Mouse (Mus musculus): ENCODE measurements around the gene Atp4b. TPM values are rescaled to one million over a fixed set of nuclear protein-coding genes. Genes with fewer than 3 reads are reported as not detected.

The Atp4b gene
- total RNA-seq (2021) = not detected
- long read RNA-seq, experiment 1 = 0 reads
- long read RNA-seq, experiment 2 = 0 reads

DNA sequence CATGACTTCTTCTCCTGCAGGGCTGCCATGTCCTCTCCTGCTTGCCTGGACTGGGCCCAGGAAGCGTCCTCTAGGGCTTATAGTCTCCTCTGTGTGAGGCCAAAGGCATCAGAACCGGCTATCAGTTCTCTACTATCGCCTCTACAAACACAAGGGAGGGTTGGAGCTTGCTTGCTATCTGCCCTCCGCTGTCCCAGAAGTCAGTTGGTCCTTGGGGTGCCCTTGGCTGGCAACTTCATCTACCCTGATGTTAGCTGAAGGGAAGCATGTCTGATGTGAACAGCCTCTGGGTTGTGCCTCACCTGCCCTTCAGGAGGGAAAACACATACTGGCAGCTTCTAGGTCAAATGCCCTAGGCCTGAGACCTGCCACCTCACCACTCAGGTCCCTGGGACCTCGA, at the start of gene Atp4b:
Gene Atp4b (minus strand): TSS at position 101 of the 400 bp plus-strand sequence.
- no peak for DNase-seq

DNA sequence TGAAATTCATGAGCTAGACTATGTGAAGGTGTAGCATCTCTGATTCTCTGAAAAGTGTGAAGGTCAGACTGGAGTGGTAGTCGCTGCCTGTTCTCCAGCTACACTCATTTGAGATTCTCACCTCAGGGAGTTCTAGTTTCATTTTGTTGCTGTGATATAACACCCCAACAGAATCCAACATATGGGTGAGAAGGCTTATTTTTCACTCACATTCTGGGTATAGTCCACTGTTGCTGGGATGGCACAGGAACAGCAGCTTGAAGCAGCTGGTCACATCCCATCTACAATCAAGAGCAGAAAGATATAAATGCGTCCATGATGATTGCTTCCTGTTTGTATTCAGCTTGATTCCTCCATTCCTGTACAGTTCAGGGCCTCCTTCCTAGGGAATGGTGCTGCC, 45.5 kb upstream of the Atp4b start:
- DNase-seq = no peak

DNA sequence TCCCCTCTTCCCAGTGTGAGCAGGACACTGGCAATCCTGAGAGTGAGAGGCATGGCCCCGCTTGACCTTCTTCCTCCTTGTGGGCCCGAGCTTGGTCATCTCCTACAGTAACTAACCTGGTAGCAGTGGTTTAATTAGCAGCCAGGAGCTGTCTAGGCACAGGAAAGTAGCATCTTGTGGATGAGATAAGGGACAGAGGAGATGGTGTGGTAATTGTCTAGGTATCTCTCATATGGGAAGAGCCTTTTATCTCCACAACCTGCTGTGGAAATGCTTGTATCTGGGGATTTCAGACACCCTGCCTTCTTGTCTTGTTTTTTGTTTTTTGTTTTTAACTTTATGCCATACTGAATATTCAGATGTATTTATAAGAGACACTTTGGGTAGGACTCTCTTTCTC, 40.9 kb upstream of the Atp4b start:
- DNase-seq = no peak

DNA sequence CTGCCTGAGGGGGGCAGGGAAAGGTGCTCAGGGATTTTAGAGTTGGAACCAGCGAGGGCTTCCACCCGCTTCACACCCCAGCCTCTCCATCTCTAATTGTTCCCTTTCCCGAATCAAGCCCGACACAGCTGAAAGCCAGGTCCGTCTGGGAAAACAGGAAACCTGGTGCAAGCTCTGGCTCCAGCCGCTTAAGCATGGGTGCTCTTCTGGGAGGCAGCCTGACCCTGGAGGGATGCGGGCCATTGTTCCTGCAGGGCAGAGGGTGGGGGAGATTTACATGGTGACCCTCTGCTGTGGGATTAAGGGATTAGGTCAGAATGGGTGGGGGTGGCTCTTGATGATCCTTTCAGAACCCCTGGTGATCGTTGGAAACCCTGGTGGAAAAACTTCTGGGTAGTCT, 39.4 kb upstream of the Atp4b start:
- DNase-seq = no peak

DNA sequence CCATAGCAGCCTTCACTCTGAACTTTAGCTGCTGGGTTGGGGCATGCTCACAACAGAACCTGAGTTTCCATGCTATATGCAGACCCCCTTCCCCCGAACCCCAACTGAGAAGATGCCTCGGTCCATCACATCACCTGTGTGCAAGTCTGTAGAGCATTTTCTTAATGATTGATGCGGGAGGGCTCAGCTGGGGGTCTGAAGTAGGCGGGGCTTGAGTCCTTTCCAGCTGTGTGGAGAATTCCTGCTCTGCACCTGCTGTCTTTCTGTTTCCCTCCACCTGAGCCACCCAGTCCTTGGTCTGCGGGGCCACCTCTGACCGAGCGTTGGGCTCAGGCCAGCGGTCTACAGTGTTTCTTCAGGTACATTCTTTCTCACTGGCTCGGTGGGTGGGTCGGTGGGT, 38.3 kb upstream of the Atp4b start, which contains the start of gene Tmem255b:
Gene Tmem255b (plus strand): TSS at position 301 of the 400 bp plus-strand sequence.
- no peak for DNase-seq

DNA sequence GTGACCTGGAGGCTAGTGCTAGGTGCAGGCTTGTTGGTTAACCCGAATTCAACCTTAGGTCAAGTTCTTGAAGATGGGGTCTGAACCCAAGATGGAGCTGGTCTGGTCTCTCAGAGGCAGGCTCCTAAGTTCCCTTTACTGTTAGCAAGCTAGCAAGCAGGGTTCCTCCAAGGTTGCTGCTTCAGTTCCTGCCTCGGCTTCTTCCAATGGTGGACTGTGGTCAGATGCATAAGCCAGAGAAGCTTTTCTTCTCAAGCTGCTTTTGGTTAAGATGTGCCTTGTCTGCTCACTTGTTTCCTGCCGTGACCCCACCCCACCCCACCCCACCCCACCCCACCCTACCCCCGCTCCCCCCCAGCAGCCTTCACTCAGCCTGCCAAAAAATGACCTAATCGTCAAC, 36.5 kb upstream of the Atp4b start:
- DNase-seq = no peak

DNA sequence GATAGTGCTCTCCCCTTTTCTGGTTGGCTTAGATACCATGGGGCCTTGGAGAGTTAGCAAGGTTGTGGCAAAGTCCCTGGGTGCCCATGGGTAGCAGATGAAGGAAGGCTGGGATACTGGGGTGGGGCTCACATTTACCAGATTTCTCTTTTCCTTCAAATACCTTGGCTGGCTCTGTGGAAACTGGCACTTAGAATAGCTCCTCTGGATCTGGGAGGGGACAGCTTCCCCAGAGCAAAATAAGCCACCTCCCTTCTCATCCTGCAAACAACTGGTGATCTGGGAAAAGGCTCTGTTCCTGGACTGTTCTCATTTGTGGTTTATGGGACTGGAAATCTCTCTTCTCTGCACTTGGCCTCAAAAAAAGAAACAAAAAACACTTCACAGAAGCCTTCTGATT, 34.2 kb upstream of the Atp4b start:
- no peak for DNase-seq

DNA sequence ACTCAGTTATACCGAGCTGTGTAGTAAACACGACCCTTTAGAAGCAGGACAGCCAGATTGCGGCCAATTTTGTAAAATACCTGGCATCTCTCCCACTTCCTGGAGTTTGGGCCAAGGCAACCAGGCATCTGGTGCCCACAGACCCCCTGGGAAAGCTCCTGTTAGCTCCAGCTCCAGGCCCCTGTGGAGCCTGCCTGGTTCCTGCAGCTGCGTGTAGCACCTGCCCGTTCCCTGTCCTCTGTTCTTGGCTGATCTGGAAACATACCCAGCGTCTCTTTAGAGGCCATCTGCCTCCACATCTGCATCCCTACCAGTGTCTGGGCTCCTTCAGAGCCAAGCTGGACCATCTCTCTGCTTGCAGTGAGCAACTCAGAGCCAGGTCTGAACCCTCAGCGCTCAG, 33.8 kb upstream of the Atp4b start:
- no peak for DNase-seq

DNA sequence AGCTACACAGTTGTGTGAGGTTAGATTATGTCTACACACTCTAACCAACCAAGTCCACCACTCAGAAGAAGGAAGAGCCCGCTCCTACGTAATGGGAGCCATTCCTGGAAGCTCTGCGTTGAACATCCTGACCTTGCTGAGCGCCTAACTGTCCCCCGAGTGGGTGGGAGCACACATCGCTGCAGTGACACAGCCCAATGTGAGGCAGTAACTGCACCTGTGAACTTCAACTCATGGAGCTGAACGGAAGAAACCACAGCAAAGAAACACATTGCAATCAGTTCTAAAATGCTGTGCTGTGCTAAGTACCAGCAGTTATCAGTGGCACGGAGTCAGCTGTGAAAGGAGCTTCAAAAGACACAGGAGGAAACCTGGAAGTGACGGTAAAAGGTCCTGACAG, 31.5 kb upstream of the Atp4b start:
- no peak for DNase-seq

DNA sequence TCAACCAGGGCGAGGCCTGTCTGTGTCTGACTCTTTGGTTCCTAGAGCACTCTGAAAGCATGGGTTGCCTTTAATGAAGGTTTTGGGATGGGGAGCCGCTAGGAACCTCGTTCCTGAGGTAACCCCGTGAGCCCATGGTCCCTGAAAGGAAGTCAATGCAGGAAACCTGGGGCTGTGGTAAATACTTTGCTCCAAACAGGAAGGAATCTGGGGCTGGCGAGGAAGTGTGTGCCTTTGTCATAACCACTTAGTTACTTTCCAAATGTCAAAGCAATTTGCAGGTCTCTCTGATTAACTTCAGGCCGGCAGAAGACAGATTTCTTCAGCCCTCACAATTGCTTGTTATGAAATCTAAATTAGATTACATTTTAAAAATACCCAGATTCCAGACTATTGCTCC, 30.7 kb upstream of the Atp4b start:
- DNase-seq = no peak

DNA sequence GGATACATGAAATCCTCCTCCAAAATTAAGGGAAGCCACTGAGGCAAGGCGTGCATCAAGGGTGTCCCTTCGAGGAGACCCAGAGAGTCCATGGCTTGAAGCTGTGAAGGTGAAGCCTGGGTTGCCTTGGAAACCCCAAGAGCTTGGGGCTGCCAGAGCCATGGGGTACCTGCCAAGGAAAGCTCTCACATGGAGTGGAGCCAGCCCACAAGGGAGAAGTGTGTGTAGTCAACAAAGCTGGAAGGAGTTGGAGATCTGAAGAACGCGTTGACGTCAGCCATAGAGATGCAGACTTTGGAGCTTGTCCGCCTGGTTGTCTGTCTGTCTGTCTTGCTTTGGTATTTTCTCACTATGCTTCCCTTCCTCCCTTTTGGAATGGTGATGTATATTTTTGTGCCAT, 24.3 kb upstream of the Atp4b start:
- DNase-seq = no peak

DNA sequence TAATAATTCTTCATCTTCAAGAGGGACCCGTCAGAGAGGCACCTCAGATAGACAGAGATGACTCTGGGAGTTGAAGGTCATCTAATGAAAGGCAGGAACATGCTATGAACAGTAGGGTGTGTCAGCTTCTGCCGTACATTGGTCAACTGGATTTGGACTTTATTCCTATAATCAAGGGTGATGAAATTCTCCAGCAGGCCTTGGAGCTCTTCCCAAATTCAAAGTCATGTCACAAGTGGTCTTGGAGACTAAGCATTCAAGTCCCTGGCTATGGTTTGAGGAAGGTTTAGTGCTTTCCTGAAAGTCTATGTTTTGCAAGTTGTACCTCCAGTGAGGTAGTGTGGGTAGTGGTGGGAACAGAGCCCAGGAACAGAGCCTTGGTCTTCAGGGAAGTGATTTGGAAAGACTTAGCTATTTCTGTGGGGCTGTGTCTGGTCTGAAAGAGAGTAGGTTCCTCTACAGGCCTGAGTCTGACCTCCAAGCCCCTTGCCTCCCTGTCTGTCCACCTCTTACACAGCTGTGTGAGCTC, 22.6 kb upstream of the Atp4b start:
- no peak for DNase-seq

DNA sequence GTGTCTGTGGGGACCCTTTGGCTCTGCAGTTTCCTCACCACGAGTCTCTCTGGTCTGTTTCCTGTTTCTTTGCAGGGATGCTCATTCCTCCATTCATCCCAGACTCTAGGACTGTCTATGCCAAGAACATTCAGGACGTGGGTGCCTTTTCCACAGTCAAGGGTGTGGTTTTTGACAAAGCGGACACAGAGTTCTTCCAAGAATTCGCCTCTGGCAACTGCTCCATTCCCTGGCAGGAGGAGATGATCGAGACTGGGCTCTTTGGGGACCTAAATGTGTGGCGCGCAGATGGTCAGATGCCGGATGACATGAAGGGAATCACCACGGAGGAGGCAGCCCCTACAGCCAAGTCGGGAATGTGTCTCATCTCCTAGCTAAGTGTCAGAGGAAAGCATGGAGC, 19.3 kb upstream of the Atp4b start:
- DNase-seq = peak; percentile 74

DNA sequence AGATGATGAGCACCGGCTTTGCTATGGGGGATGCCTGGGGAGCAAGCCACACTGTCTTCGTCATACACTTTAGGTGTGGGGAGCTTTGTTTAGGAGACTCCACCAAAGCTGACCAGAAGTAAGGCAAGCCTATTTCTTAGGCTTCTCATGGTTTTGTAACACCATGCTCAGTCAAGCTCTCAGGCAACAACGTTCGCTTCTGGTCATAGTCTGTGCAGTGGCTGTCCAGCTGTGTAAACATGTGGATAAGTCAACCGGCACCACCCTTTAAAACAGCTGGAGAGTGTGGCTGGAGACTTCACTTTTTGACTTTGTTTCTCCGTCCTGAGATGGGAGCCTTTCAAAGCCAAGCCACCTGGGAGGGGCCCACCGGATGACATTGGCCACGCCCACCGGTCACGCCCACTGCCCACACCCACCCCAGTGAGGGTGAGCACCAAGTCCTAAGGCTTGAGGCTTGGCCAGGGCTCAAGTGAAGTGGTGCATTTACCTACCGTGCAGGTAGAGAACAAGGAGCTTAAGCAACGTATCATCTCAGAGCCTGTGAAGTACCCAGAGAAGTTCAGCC, 17.3 kb upstream of the Atp4b start:
- DNase-seq = no peak

DNA sequence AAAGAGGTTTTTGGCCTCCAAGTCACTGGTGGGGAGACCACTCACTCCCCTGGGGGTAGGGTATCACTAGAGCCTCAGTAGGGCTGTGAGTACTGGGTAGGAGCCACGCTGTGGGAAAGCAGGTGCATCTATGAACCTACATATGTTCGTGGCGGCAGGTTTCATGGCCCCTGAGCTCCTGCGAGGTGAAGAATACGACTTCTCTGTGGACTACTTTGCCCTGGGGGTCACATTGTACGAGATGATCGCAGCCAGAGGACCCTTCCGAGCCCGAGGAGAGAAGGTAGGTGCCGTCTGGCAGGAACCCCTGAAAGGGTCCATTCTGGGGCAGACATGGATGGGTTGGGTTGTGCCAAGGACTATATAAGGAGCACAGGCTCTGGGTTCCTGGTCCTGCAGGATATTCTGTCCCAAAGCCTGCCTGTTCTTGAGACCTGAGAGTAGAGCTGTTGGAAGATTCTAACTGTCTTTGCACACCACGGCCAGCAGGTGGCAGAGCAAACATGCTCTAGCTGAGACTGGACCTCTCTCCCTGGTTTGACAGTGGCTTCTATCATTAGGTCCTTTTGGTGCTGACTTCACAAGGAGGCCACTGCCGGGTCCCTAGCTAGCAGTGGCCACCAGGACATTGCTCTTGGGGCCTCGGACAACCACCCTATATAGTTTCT, 16.4 kb upstream of the Atp4b start:
- no peak for DNase-seq

DNA sequence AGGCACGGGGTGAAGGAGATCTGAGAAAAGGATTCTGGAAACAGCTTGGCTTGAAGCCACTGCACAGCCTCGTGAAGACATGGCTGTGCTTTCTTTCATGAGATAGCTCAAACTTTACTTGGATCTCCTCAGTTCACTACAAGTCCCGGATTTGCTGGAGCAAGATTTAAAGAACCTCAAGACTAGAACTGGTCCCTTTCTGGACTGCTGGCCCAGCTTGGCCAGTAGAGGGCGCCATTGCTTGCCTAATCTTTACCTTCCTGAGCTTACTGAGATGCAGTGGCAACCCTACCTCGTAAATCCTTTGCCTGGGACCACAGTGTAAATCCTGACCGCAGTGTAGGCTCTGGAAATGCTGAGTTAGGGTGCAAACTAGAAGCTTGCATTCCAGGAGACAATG, 15.0 kb upstream of the Atp4b start:
- peak; percentile 59 for DNase-seq

DNA sequence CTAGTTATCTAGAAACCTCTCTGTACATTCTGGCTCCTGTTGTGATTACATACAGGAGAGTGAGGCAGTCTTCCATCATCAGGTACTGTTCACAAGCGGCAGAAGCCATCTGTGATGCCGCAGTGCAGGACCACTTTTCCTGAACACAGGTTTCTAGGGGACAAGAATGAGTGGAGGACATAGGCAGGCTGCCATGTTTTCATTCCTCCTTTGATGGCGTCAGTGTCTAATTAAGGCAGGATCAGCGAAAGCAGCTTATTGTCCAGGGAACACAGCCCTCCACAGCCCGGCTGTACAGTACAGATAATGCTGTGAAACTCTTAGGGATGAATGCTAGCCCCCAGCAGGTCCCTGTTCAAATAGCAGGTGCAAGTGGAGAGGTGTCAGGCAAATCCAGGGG, 9.4 kb upstream of the Atp4b start:
- no peak for DNase-seq

DNA sequence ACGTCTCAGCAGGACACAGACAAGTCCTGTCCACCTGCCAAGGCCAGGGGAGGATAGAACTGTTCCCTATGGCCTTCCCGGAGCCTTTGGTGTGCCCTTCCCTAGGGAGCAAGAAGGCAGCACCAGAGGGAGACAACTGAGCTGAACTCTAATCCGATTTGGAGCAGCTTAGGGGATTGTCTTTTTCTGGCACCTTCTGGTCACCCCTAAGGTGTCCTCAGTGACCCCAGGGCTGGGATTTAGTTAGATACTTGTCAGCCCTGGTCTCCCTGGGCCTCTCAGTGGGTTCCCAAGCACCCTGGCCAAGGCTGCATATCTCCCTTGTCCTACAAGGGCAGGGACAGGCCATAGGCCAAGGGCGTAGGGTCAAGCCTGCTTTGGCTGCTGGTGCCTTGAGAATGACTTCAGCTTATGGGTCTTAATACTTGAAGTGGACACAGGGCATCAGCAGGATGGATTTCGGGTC, 8.1 kb upstream of the Atp4b start, which contains the start of gene Grk1:
Gene Grk1 (plus strand): TSS at position 416 of the 466 bp plus-strand sequence.
- no peak for DNase-seq

DNA sequence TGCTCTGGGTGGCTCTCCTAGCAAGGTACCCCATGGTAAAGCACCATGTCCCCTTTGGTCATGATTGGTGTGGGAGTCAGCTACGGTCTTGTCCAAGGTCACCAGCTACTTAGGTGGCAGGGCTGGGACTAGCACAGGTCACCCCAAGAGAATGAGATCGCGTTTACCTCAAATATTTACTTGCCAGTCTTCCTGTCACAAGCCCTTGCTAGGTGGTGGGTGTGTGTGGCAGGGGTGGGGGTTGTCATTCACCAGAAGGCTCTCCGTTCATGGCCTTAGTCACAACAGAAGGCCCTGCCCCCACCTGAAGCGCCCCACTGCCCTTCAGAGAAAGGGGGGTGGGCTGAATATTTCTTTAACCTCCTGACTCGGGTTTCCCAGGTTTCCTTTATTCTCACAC, 6.9 kb upstream of the Atp4b start:
- DNase-seq = no peak

DNA sequence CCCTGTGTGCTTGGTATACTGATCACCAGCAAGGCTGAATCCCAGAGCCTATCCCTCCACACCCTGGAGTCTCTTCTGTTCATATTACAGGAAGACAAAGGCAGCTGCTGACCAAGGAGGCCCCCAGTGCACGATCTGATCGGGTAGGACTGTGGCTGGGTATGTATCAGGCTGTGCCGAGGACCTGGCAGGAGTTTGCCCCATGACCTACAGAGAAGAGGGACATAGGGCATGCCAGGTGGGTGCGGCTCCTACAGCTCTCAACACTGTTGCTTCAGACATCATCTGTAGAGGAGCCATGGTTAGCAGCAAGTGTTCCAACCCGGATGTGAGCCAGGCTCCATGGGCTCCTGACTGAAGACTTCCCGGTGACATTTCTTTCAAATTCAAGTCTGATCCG, 2.8 kb downstream of the Atp4b start:
- no peak for DNase-seq

DNA sequence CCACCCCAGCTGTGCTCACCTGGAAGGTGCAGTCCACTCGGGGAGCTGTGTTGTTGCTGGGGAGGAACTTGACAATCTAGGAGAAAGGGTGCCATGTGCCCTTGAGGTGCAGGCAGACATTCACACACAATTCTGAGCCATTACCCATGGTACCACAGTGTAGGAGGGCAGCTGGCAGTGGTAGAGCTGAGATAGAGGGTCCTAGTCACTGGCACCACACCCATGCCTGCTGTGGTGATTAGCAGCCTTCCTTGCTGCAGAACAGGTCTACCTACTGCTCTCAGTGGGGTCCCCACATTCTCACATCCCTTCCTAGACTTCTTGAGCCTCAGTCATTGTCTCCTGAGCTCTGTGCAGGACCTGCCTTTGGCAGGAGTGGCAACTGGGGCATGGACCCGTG, 7.9 kb downstream of the Atp4b start:
- no peak for DNase-seq

DNA sequence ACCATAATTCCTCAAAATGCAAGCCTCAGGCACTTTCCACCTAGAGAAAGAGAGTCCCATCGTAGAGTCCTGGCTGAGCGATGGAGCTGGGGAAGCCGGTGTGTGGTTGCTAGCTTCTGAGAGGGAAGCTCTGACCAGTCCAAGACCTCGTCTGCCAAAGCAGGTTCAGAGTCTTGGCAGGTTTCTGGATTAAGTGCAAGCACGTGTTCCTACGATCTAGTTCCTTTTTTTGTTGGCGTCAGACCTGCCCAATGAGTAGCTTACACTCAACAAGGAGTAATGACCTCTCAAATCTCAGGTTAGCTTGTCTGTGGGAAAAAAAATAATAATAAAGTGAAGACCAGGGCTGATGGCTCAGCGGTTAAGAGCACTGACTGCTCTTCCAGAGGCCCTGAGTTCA, 8.9 kb downstream of the Atp4b start:
- no peak for DNase-seq

DNA sequence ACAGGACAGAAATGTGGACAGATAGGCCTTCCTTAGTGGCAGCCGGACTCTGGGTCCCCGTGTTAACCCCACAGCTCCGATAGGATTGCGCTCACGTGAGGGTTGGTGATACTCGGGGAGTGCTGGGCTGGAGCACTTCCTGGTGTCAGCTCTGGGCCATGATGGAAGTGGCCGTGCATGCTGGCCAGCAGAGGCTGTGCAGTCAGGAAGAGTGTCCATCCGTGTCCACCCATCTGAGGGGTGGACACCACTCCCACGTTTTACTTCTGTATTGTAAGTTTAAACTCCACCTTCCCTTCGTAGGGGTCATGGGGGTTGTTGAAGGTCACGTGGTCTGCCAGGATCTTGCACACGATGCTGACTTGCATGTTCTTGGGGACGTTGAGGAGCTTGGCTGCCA, 10.3 kb downstream of the Atp4b start:
- no peak for DNase-seq

DNA sequence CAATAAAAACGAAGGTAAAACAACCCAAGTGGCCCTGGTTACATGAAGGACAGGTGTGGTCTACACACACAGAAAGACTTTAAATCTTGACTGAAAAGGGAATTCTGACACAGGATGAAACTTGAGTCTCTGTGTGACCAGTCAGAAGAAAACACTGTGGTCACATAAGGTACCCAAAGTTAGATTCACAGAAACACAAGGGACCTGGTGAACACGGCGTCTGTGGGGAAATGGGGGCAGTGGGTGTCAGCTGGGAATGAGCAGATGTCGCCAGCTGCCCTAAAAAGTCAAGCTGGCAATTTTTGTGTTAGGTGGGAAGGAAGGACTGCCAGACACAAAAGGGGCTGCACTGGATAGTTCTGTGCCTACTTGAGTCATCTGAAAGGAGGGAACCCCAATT, 13.6 kb downstream of the Atp4b start:
- no peak for DNase-seq
